Mouse (Mus musculus): ENCODE measurements around the gene Fam160b1.

- TF ChIP-seq POLR2A (IDR thresholded peaks at IDR 0.05; ENCODE audit: control insufficient read depth, low read depth, low read length) = no peak
- no peak for TF ChIP-seq CTCF (IDR thresholded peaks at IDR 0.05; ENCODE audit: control insufficient read depth, insufficient read depth, insufficient replicate concordance, low read depth, low read length)
These were observed 68.2 kb downstream of the Fam160b1 start for GRCm38 (mm10) chr19:57428641-57429040.

Measured in testis, adult 2 months (tissue).